Mouse (Mus musculus): Measurements from ENCODE around the gene Adam26a. TPM values are rescaled to one million over a fixed set of nuclear protein-coding genes. Genes with fewer than 3 reads are reported as not detected.
"Not testable (repeated sequence)": the region's sequence is repeated elsewhere in the genome, so short reads cannot be mapped to it uniquely, and the experiment has no call there.

Gene Adam26a
- not detected in 2 replicates for polyA plus RNA-seq (2012; rRNA removed)

GRCm38 (mm10) chr8:43576607-43577006 lies at the start of gene Adam26a:
Adam26a (minus strand) TSS chr8:43576707.
- not testable (repeated sequence) for H3K4me3 ChIP-seq (ENCODE audit: insufficient read depth, low read length); H3K27ac ChIP-seq (ENCODE audit: insufficient read depth, low read length); H3K4me1 ChIP-seq (ENCODE audit: control insufficient read depth, insufficient read depth, low read length)

- TF ChIP-seq POLR2A (IDR thresholded peaks at IDR 0.05; ENCODE audit: extremely low read depth, insufficient read depth, low read length) (no peak), CTCF (IDR thresholded peaks at IDR 0.05; ENCODE audit: extremely low read depth, insufficient read depth, low read length) (no peak)
- no peak overlapping the region for H3K27ac ChIP-seq (ENCODE audit: insufficient read depth, low read length)
- H3K4me1 ChIP-seq (ENCODE audit: control insufficient read depth, insufficient read depth, low read length), result no peaks in the 10 kb centered on the region
- no peak overlapping the region for H3K4me3 ChIP-seq (ENCODE audit: insufficient read depth, low read length)
These were observed 39.5 kb upstream of the Adam26a start for GRCm38 (mm10) chr8:43616046-43616445.

GRCm38 (mm10) chr8:43603657-43604056 lies 27.1 kb upstream of the Adam26a start:
- H3K4me3 ChIP-seq (ENCODE audit: insufficient read depth, low read length); H3K4me1 ChIP-seq (ENCODE audit: control insufficient read depth, insufficient read depth, low read length); H3K27ac ChIP-seq (ENCODE audit: insufficient read depth, low read length): not testable (repeated sequence)

GRCm38 (mm10) chr8:43603166-43603565 lies 26.7 kb upstream of the Adam26a start:
- H3K4me3 ChIP-seq (ENCODE audit: insufficient read depth, low read length); H3K27ac ChIP-seq (ENCODE audit: insufficient read depth, low read length); H3K4me1 ChIP-seq (ENCODE audit: control insufficient read depth, insufficient read depth, low read length): not testable (repeated sequence)

- H3K4me1 ChIP-seq (ENCODE audit: control insufficient read depth, insufficient read depth, low read length); H3K27ac ChIP-seq (ENCODE audit: insufficient read depth, low read length); H3K4me3 ChIP-seq (ENCODE audit: insufficient read depth, low read length): not testable (repeated sequence)
These were observed 48.5 kb downstream of the Adam26a start, which contains the start of gene Adam26b for GRCm38 (mm10) chr8:43528006-43528405. Adam26b (minus strand) TSS chr8:43528106.

Other genes with a start within 250 kb of the Adam26a start
- not detected in 2 replicates for gene Adam26b, start 48.6 kb downstream of the Adam26a start, polyA plus RNA-seq (2012; rRNA removed)
- not detected in 2 replicates for gene Gm5346, start 50.6 kb upstream of the Adam26a start, polyA plus RNA-seq (2012; rRNA removed)
- not detected in 2 replicates for gene Adam34, start 133.3 kb upstream of the Adam26a start, polyA plus RNA-seq (2012; rRNA removed)